Mouse (Mus musculus) liver, postnatal 0 days (tissue): ENCODE data around the gene Snai3. TPM values are rescaled to one million over a fixed set of nuclear protein-coding genes. Genes with fewer than 3 reads are reported as not detected.

Experiments used
- ATAC-seq: fragments of 200-750 bp; cut with Nextera tagmentation; 2 replicates; pipeline ENCODE4 v1.8.0; 2017; ENCODE audit warnings: mild to moderate bottlenecking, moderate library complexity
- DNase-seq: peaks from one replicate; pipeline ENCODE4 v3.0.0-alpha.2; 2016
- H3K27ac ChIP-seq: fragments of 300-500 bp; sonication (generic); 2 replicates; pipeline ENCODE4 v1.5.1; 2014; ENCODE audit warnings: antibody characterized with exemption, moderate library complexity, mild to moderate bottlenecking, low read depth
- H3K27me3 ChIP-seq: fragments of 300-500 bp; sonication (generic); 2 replicates; pipeline ENCODE4 v1.6.1; 2014; ENCODE audit warnings: low read length, control low read depth, mixed read lengths; ENCODE audit not compliant: insufficient read depth
- H3K36me3 ChIP-seq: fragments of 300-500 bp; sonication (generic); replicated peaks from 2 replicates; pipeline ENCODE4 v1.6.1; 2014; ENCODE audit warnings: mild to moderate bottlenecking, control low read depth, low read length, moderate library complexity, mixed read lengths; ENCODE audit not compliant: insufficient read depth
- H3K4me1 ChIP-seq: fragments of 300-500 bp; sonication (generic); 2 replicates; pipeline ENCODE4 v1.6.1; 2014; ENCODE audit warnings: antibody characterized with exemption, mild to moderate bottlenecking, control low read depth; ENCODE audit not compliant: insufficient read depth
- H3K4me2 ChIP-seq: fragments of 300-500 bp; sonication (generic); 2 replicates; pipeline ENCODE4 v1.6.1; 2014; ENCODE audit warnings: low read depth, mild to moderate bottlenecking, low read length, moderate library complexity, mixed read lengths
- H3K4me3 ChIP-seq: fragments of 300-500 bp; sonication (generic); 2 replicates; pipeline ENCODE4 v1.5.1; 2014; ENCODE audit warnings: low read depth, low read length
- H3K9ac ChIP-seq: fragments of 300-500 bp; sonication (generic); replicated peaks from 2 replicates; pipeline ENCODE4 v1.6.1; 2014; ENCODE audit warnings: mild to moderate bottlenecking, moderate library complexity
- H3K9me3 ChIP-seq: fragments of 300-500 bp; sonication (generic); 2 replicates; pipeline ENCODE4 v1.6.1; 2016; ENCODE audit warnings: mild to moderate bottlenecking, control low read depth, low read length, mixed read lengths
- CTCF ChIP-seq: sonication (generic); IDR thresholded peaks from 2 replicates; pipeline ENCODE4 v1.5.1; 2016; ENCODE audit warnings: antibody characterized with exemption, low read depth
- EP300 ChIP-seq: IDR thresholded peaks from 2 replicates; pipeline ENCODE4 v1.6.1; 2016; ENCODE audit warnings: antibody characterized with exemption, low read depth, mild to moderate bottlenecking
- WGBS: fragments of 180-500 bp; shearing (Covaris S2); extraction: QIAGEN DNeasy Blood & Tissue Kit; methylation state at CpG from one replicate; pipeline ENCODE4 v1.1.7; 2014; ENCODE audit not compliant: insufficient replicate concordance; 5-methylcytosine and 5-hydroxymethylcytosine counted together
- polyA plus RNA-seq: library from polyadenylated mRNA; unstranded; fragments of >200 nt; fragmentation: Nextera tagmentation; extraction: Ambion mirVana; gene quantifications from 2 replicates; pipeline ENCODE4 v1.2.1, GENCODE M21; 2015

The Snai3 gene
- polyA plus RNA-seq, 1 experiment from 2014 or later: 1.4 TPM

DNA sequence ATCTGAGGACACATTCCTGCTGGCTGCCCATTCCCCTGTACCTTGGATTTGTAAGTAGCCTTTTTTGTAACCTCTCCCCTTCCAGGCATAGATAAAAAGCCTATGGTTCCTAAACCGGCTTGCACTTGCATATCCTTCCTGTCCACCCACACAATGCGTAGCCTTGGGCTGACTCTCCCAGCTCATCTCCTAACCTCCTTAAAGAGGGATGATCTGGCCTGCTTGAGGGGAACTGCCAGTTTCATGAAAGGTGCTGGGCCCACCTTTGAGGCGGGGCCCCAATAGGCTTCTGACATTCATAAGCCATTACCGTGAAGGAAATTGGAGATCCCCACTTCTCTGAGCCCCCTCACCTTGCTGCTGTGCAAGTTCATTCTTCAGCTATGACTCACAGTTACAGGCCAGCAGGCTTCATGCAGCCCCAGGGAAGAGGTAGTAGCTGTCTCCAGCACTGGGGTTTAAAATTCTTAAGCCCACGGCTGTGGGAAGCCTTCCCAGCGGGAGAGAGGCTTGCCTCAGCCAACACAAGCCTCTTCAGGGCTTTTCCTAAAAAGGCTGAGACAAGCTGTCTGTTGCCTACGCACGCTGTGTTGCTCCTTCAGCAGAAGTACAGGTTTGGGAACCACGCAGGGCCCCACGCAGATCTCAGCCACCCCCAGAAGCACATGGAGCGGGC lies 1.1 kb upstream of the Snai3 start:
- DNase-seq (no peak), ATAC-seq (no peak)
- H3K4me2 ChIP-seq: no peak overlapping the region
- H3K4me3 ChIP-seq: no peak overlapping the region
- no peak overlapping the region for H3K27ac ChIP-seq
- no peaks in the 10 kb centered on the region for H3K9me3 ChIP-seq
- peaks cover 52% of the 10 kb centered on the region for H3K4me1 ChIP-seq
- no peak for TF ChIP-seq CTCF
- TF ChIP-seq EP300: no peak
- H3K27me3 ChIP-seq: peaks cover 23% of the 10 kb centered on the region
- 64% methylated on average over 11 of the region's 11 CpGs for WGBS
- H3K36me3 ChIP-seq: peaks cover 3% of the 10 kb centered on the region; the same call in 1 of the 2 replicates
- no peak overlapping the region for H3K9ac ChIP-seq

DNA sequence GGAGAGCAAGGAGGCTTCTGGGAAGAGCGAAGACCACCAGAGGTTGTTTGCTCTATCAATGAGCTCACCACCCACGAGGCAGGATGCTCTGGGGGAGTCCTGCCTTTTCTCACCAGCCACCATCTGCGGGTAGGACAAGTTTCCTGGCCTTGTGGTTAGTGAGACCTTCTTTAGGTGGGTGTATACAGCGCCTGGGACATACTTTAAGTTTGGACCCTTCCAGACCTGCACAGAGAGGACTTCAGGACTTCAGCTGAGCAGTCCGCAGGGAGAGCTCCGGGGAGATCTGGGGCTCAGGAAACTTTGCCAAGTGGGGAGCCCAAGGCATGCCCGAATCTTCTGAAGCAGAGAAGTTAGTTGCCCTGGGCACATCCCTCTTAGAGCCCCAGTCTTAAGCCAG lies 543 bp downstream of the Snai3 start:
- Histone ChIP-seq H3K27me3 (peaks cover 23% of the 10 kb centered on the region), H3K4me3 (peak overlapping the region; percentile 31), H3K27ac (no peak overlapping the region), H3K9ac (no peak overlapping the region), H3K4me1 (peaks cover 52% of the 10 kb centered on the region), H3K4me2 (peak overlapping the region; percentile 63), H3K9me3 (no peaks in the 10 kb centered on the region), H3K36me3 (no peaks in the 10 kb centered on the region)
- 23% methylated on average over 7 of the region's 7 CpGs for WGBS
- no peak for ATAC-seq
- TF ChIP-seq CTCF (no peak), EP300 (no peak)
- no peak for DNase-seq

DNA sequence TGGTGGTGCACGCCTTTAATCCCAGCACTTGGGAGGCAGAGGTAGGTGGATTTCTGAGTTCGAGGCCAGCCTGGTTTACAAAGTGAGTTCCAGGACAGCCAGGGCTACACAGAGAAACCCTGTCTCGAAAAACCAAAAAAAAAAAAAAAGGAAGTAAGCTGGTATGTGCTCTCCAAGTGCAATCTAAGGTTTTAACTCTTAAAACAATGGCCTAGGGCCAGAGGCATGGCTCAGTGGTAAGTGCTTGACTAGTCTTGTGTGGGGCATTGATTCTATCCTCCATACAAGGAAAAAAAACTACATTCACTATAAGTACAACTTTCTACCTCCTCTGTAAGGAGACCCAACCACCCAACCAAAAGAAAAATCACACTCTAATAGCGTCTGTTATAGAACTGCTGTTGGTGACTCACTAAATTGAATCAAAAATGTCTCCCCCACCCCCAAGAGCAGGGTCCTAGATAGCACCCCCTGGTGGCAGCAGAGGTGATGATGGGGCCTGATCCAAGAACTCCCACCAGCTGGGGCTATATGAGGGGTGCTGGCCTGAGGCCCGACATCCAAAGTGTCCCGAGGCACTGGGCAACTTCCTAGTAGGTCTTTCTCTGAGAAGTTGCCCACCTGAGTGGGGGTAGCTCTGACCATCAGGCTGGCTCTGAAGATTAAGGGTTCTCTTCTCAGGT lies 1.2 kb downstream of the Snai3 start:
- Histone ChIP-seq H3K4me3 (no peak overlapping the region), H3K27ac (no peak overlapping the region), H3K4me1 (peaks cover 50% of the 10 kb centered on the region), H3K36me3 (no peaks in the 10 kb centered on the region), H3K27me3 (peaks cover 23% of the 10 kb centered on the region), H3K9ac (no peak overlapping the region), H3K9me3 (no peaks in the 10 kb centered on the region), H3K4me2 (0 out of 2 replicates have a peak overlapping the region, but pooled peaks have one; percentile 63)
- 50% methylated on average over 6 of the region's 6 CpGs for WGBS
- ATAC-seq: no peak
- no peak for TF ChIP-seq EP300
- TF ChIP-seq CTCF: peak; percentile 52
- no peak for DNase-seq

DNA sequence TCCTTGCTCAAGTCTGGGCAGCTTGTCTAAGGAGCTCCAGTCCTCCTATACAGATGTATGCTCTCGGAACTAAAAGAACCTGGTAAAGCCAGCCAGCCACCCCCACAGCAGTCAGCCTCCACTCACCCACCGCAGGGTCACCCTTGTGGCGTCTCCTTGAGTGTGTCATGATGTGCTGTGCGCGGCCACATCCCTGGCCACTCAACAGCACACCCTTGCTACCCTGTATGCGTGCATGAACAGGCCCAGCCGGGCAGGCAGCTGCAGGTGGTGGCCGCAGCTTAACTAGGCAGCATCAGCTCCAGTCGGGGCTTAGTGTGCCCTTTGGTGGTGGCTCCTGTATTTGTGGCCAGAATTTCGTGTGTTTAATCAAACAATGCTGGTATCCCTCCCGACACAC lies 3.4 kb downstream of the Snai3 start:
- DNase-seq (no peak), ATAC-seq (no peak)
- no peak for TF ChIP-seq CTCF
- no peak for TF ChIP-seq EP300
- Histone ChIP-seq H3K4me2 (no peak overlapping the region), H3K4me1 (peaks cover 30% of the 10 kb centered on the region), H3K9me3 (no peaks in the 10 kb centered on the region), H3K9ac (no peak overlapping the region), H3K36me3 (no peaks in the 10 kb centered on the region), H3K4me3 (no peak overlapping the region), H3K27me3 (peaks cover 23% of the 10 kb centered on the region), H3K27ac (no peak overlapping the region)
- WGBS: 70% methylated on average over 11 of the region's 11 CpGs

DNA sequence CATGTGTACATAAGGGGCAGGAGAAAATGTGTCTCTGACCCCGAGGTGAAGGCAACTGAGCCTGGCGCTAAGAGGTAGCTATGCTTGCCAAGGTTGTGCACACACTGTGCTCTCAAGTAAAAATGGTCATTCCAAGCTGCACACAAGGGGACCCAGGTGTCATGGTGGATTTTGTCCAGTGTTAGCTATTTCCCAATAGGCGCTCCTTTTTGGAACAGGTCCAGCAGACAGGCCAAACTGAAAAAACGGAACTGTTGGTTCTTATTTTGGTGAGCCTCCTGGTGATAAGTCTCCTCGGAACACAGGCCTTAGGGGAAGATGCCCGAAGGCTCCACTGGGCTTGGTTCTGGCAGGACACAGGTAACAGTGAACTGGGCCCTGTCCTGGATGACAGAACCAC lies 6.1 kb downstream of the Snai3 start:
- H3K9me3 ChIP-seq: no peaks in the 10 kb centered on the region
- ATAC-seq: no peak
- no peak overlapping the region for H3K4me3 ChIP-seq
- H3K36me3 ChIP-seq: no peaks in the 10 kb centered on the region
- no peak overlapping the region for H3K9ac ChIP-seq
- H3K27ac ChIP-seq: no peak overlapping the region
- H3K27me3 ChIP-seq: peaks cover 4% of the 10 kb centered on the region
- 65% methylated on average over 6 of the region's 6 CpGs for WGBS
- TF ChIP-seq CTCF: no peak
- no peak for TF ChIP-seq EP300
- peaks cover 6% of the 10 kb centered on the region for H3K4me1 ChIP-seq
- H3K4me2 ChIP-seq: no peak overlapping the region
- no peak for DNase-seq

DNA sequence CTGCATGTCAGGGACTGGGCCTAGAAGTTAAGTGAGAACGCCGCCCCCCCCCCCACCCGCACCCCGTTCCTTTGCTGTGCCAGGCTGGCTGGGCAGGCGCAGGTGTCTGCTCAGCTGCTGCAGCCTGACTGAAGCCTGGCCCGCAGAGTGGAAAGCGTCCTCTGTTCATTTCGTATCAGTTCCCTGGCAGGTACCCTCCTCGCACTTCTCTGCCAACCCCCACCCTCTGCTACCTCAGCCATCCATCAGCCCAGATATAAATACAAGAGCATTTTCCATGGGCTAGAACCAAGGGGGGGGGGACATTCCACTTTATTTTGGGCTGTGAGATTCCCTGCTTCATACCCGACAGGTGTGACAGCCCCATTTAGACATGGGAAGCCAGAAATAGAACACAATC lies 8.4 kb downstream of the Snai3 start:
- H3K9me3 ChIP-seq: no peaks in the 10 kb centered on the region

More for the DNA sequence above, 8.4 kb downstream of the Snai3 start:
- no peak overlapping the region for H3K4me2 ChIP-seq
- DNase-seq (no peak), ATAC-seq (no peak)
- TF ChIP-seq CTCF (no peak), EP300 (no peak)
- peaks cover 5% of the 10 kb centered on the region for H3K4me1 ChIP-seq
- H3K27ac ChIP-seq: no peak overlapping the region
- no peaks in the 10 kb centered on the region for H3K27me3 ChIP-seq
- WGBS: 87% methylated on average over 10 of the region's 10 CpGs
- H3K9ac ChIP-seq: no peak overlapping the region
- no peak overlapping the region for H3K4me3 ChIP-seq
- no peaks in the 10 kb centered on the region for H3K36me3 ChIP-seq
